Mouse (Mus musculus) ES-Bruce4 (cell line): Measurements from ENCODE around the gene Brk1. TPM values are rescaled to one million over a fixed set of nuclear protein-coding genes. Genes with fewer than 3 reads are reported as not detected.
A peak's percentile ranks its signal among the peaks of the same experiment; 100 is the strongest.

ENCODE experiments used
- H3K27ac ChIP-seq: 2 replicates; pipeline ENCODE4 v1.5.1; 2012; ENCODE audit warnings: low read length, inconsistent platforms; ENCODE audit not compliant: insufficient read depth
- H3K27me3 ChIP-seq: 2 replicates; pipeline ENCODE4 v1.6.1; 2012; ENCODE audit warnings: mild to moderate bottlenecking, low read length, inconsistent platforms; ENCODE audit not compliant: control insufficient read depth, poor library complexity, insufficient read depth, severe bottlenecking
- H3K36me3 ChIP-seq: 2 replicates; pipeline ENCODE4 v1.6.1; 2012; ENCODE audit warnings: inconsistent platforms, mild to moderate bottlenecking, low read length, moderate library complexity; ENCODE audit not compliant: control insufficient read depth, poor library complexity, insufficient read depth, severe bottlenecking
- H3K4me1 ChIP-seq: one replicate; pipeline ENCODE4 v1.8.1; 2011; ENCODE audit warnings: low read length; ENCODE audit not compliant: control insufficient read depth, insufficient read depth
- H3K4me3 ChIP-seq: 2 replicates; pipeline ENCODE4 v1.5.1; 2011; ENCODE audit warnings: low read depth, mild to moderate bottlenecking, low read length
- H3K9ac ChIP-seq: 2 replicates; pipeline ENCODE4 v1.6.1; 2012; ENCODE audit warnings: low read depth, mild to moderate bottlenecking, inconsistent platforms; ENCODE audit not compliant: poor library complexity, severe bottlenecking
- H3K9me3 ChIP-seq: replicated peaks from 2 replicates; pipeline ENCODE4 v1.6.1; 2012; ENCODE audit warnings: mild to moderate bottlenecking, low read length, inconsistent platforms; ENCODE audit not compliant: control insufficient read depth, poor library complexity, insufficient read depth, severe bottlenecking
- CTCF ChIP-seq: IDR thresholded peaks from one replicate; pipeline ENCODE4 v1.8.1; 2011; ENCODE audit warnings: low read depth, low read length
- EP300 ChIP-seq: IDR thresholded peaks from 2 replicates; pipeline ENCODE4 v1.6.1; 2011; ENCODE audit warnings: low read depth, low read length; ENCODE audit not compliant: insufficient read depth
- POLR2A ChIP-seq: IDR thresholded peaks from one replicate; pipeline ENCODE4 v1.8.1; 2011; ENCODE audit warnings: low read length; ENCODE audit not compliant: insufficient read depth
- polyA plus RNA-seq: library from polyadenylated mRNA; stranded (reverse); fragments of >200 nt; gene quantifications from 2 replicates; pipeline ENCODE4 v1.2.4, GENCODE M21; 2011; ENCODE audit warnings: low read depth; ENCODE audit not compliant: missing spikeins, insufficient read depth, insufficient read length

Gene Brk1
- polyA plus RNA-seq, 1 experiment, result 96.3 TPM

GRCm38 (mm10) chr6:113602821-113603220 lies 1.8 kb upstream of the Brk1 start:
- H3K27ac ChIP-seq, result no peak overlapping the region
- H3K36me3 ChIP-seq, result 0 out of 2 replicates have a peak, but pooled peaks cover 2% of the 10 kb centered on the region
- H3K9me3 ChIP-seq, result no peaks in the 10 kb centered on the region
- no peak overlapping the region for H3K9ac ChIP-seq
- no peak overlapping the region for H3K4me3 ChIP-seq
- no peak for TF ChIP-seq CTCF
- TF ChIP-seq EP300, result no peak
- no peak for TF ChIP-seq POLR2A
- no peaks in the 10 kb centered on the region for H3K4me1 ChIP-seq
- H3K27me3 ChIP-seq, result no peaks in the 10 kb centered on the region

GRCm38 (mm10) chr6:113603993-113604392 lies 579 bp upstream of the Brk1 start:
- H3K36me3 ChIP-seq, result 0 out of 2 replicates have a peak, but pooled peaks cover 2% of the 10 kb centered on the region
- no peaks in the 10 kb centered on the region for H3K4me1 ChIP-seq
- peak overlapping the region; percentile 96 for H3K4me3 ChIP-seq
- H3K27me3 ChIP-seq, result no peaks in the 10 kb centered on the region
- no peaks in the 10 kb centered on the region for H3K9me3 ChIP-seq
- peak overlapping the region; percentile 75 for H3K9ac ChIP-seq
- no peak overlapping the region for H3K27ac ChIP-seq
- TF ChIP-seq EP300 (no peak), POLR2A (no peak), CTCF (no peak)

- Histone ChIP-seq H3K9ac (peak overlapping the region; percentile 75), H3K27me3 (no peaks in the 10 kb centered on the region), H3K9me3 (no peaks in the 10 kb centered on the region), H3K4me1 (no peaks in the 10 kb centered on the region), H3K27ac (no peak overlapping the region), H3K4me3 (peak overlapping the region; percentile 96), H3K36me3 (0 out of 2 replicates have a peak, but pooled peaks cover 4% of the 10 kb centered on the region)
- TF ChIP-seq CTCF, result no peak
- no peak for TF ChIP-seq POLR2A
- no peak for TF ChIP-seq EP300
These were observed 613 bp downstream of the Brk1 start for GRCm38 (mm10) chr6:113605224-113605545.

GRCm38 (mm10) chr6:113608871-113609270 lies 4.3 kb downstream of the Brk1 start:
- Histone ChIP-seq H3K9ac (no peak overlapping the region), H3K27me3 (no peaks in the 10 kb centered on the region), H3K9me3 (no peaks in the 10 kb centered on the region), H3K4me3 (no peak overlapping the region), H3K4me1 (no peaks in the 10 kb centered on the region), H3K27ac (no peak overlapping the region), H3K36me3 (0 out of 2 replicates have a peak, but pooled peaks cover 4% of the 10 kb centered on the region)
- no peak for TF ChIP-seq CTCF
- no peak for TF ChIP-seq EP300
- no peak for TF ChIP-seq POLR2A

GRCm38 (mm10) chr6:113609293-113609692 lies 4.7 kb downstream of the Brk1 start:
- TF ChIP-seq EP300, result no peak
- TF ChIP-seq CTCF, result no peak
- no peak for TF ChIP-seq POLR2A
- H3K36me3 ChIP-seq, result 0 out of 2 replicates have a peak, but pooled peaks cover 6% of the 10 kb centered on the region
- H3K4me1 ChIP-seq, result no peaks in the 10 kb centered on the region
- no peaks in the 10 kb centered on the region for H3K27me3 ChIP-seq
- no peak overlapping the region for H3K27ac ChIP-seq
- H3K4me3 ChIP-seq, result no peak overlapping the region
- H3K9me3 ChIP-seq, result no peaks in the 10 kb centered on the region
- no peak overlapping the region for H3K9ac ChIP-seq

GRCm38 (mm10) chr6:113612258-113612969 lies 7.8 kb downstream of the Brk1 start:
- Histone ChIP-seq H3K27ac (no peak overlapping the region), H3K4me1 (no peaks in the 10 kb centered on the region), H3K27me3 (no peaks in the 10 kb centered on the region), H3K4me3 (no peak overlapping the region), H3K9ac (no peak overlapping the region), H3K36me3 (peaks cover 14% of the 10 kb centered on the region; the same call in 1 of the 2 replicates), H3K9me3 (no peaks in the 10 kb centered on the region)
- TF ChIP-seq EP300 (no peak), CTCF (no peak), POLR2A (no peak)
